Mouse (Mus musculus): ENCODE measurements around the gene Exoc2. TPM values are rescaled to one million over a fixed set of nuclear protein-coding genes. Genes with fewer than 3 reads are reported as not detected.

Gene Exoc2
- total and polyA plus RNA-seq, 2 experiments from 2014 or later: 13.3 to 15.8 TPM

- DNase-seq (ENCODE audit: low spot score) (no peak), ATAC-seq (ENCODE audit: insufficient read depth, low read depth) (no peak)
- no peaks in the 10 kb centered on the region for H3K4me1 ChIP-seq (ENCODE audit: control insufficient read depth, insufficient read depth)
- H3K9ac ChIP-seq (replicated peaks; ENCODE audit: low read depth, low read length): no peak overlapping the region
- no peak overlapping the region for H3K27ac ChIP-seq (ENCODE audit: low read depth)
- no peaks in the 10 kb centered on the region for H3K36me3 ChIP-seq (replicated peaks; ENCODE audit: control insufficient read depth, insufficient read depth, low read length)
- no peaks in the 10 kb centered on the region for H3K9me3 ChIP-seq (replicated peaks; ENCODE audit: control insufficient read depth, low read length)
- no peak overlapping the region for H3K4me3 ChIP-seq (ENCODE audit: low read depth, low read length)
- WGBS: 59% methylated on average over 4 of the region's 4 CpGs
- no peak overlapping the region for H3K4me2 ChIP-seq (ENCODE audit: low read depth, low read length)
- TF ChIP-seq CTCF (IDR thresholded peaks at IDR 0.05; ENCODE audit: low read depth): no peak
- TF ChIP-seq EP300 (IDR thresholded peaks at IDR 0.05; ENCODE audit: low read depth): no peak
- H3K27me3 ChIP-seq (ENCODE audit: control insufficient read depth, insufficient read depth, low read length): no peaks in the 10 kb centered on the region
These were observed 31.1 kb upstream of the Exoc2 start for GRCm38 (mm10) chr13:31004995-31005394.

GRCm38 (mm10) chr13:31004458-31004857 lies 30.6 kb upstream of the Exoc2 start:
- 52% methylated on average over 12 of the region's 12 CpGs for WGBS
- Histone ChIP-seq H3K36me3 (replicated peaks; ENCODE audit: control insufficient read depth, insufficient read depth, low read length) (no peaks in the 10 kb centered on the region), H3K4me2 (ENCODE audit: low read depth, low read length) (no peak overlapping the region), H3K27me3 (ENCODE audit: control insufficient read depth, insufficient read depth, low read length) (no peaks in the 10 kb centered on the region), H3K4me3 (ENCODE audit: low read depth, low read length) (no peak overlapping the region), H3K9ac (replicated peaks; ENCODE audit: low read depth, low read length) (no peak overlapping the region), H3K9me3 (replicated peaks; ENCODE audit: control insufficient read depth, low read length) (no peaks in the 10 kb centered on the region), H3K27ac (ENCODE audit: low read depth) (no peak overlapping the region), H3K4me1 (ENCODE audit: control insufficient read depth, insufficient read depth) (no peaks in the 10 kb centered on the region)
- ATAC-seq (ENCODE audit: insufficient read depth, low read depth): no peak
- TF ChIP-seq EP300 (IDR thresholded peaks at IDR 0.05; ENCODE audit: low read depth): no peak
- TF ChIP-seq CTCF (IDR thresholded peaks at IDR 0.05; ENCODE audit: low read depth): no peak
- no peak for DNase-seq (ENCODE audit: low spot score)

DNA sequence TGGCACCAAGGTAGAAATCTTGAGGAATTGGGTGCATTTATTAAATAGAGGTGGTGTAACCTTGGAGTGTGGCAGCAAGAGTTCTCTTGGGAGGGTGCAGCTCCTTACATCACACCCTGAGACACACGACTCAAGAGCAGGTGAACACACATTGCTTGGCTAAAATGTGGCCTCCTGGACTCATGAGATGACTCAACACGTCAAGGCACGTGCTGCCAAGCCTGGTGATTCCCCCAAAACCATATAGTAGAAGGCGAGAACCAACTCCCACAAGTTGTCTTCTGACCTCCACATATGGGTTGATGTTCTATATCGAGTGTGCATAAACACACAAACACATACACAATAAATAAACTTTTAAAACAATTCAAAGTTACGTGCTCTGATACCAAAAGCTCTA lies 25.9 kb upstream of the Exoc2 start:
- Histone ChIP-seq H3K9ac (replicated peaks; ENCODE audit: low read depth, low read length) (no peak overlapping the region), H3K27ac (ENCODE audit: low read depth) (no peak overlapping the region), H3K9me3 (replicated peaks; ENCODE audit: control insufficient read depth, low read length) (no peaks in the 10 kb centered on the region), H3K36me3 (replicated peaks; ENCODE audit: control insufficient read depth, insufficient read depth, low read length) (no peaks in the 10 kb centered on the region), H3K4me2 (ENCODE audit: low read depth, low read length) (no peak overlapping the region), H3K4me3 (ENCODE audit: low read depth, low read length) (no peak overlapping the region), H3K27me3 (ENCODE audit: control insufficient read depth, insufficient read depth, low read length) (no peaks in the 10 kb centered on the region), H3K4me1 (ENCODE audit: control insufficient read depth, insufficient read depth) (no peaks in the 10 kb centered on the region)
- WGBS: 75% methylated on average over 6 of the region's 6 CpGs
- ATAC-seq (ENCODE audit: insufficient read depth, low read depth) (no peak), DNase-seq (ENCODE audit: low spot score) (no peak)
- no peak for TF ChIP-seq EP300 (IDR thresholded peaks at IDR 0.05; ENCODE audit: low read depth)
- TF ChIP-seq CTCF (IDR thresholded peaks at IDR 0.05; ENCODE audit: low read depth): no peak

GRCm38 (mm10) chr13:30997526-30998253 lies 23.8 kb upstream of the Exoc2 start:
- Histone ChIP-seq H3K9ac (replicated peaks; ENCODE audit: low read depth, low read length) (no peak overlapping the region), H3K4me2 (ENCODE audit: low read depth, low read length) (no peak overlapping the region), H3K9me3 (replicated peaks; ENCODE audit: control insufficient read depth, low read length) (no peaks in the 10 kb centered on the region), H3K4me1 (ENCODE audit: control insufficient read depth, insufficient read depth) (no peaks in the 10 kb centered on the region), H3K4me3 (ENCODE audit: low read depth, low read length) (no peak overlapping the region), H3K36me3 (replicated peaks; ENCODE audit: control insufficient read depth, insufficient read depth, low read length) (no peaks in the 10 kb centered on the region), H3K27me3 (ENCODE audit: control insufficient read depth, insufficient read depth, low read length) (no peaks in the 10 kb centered on the region), H3K27ac (ENCODE audit: low read depth) (no peak overlapping the region)
- DNase-seq (ENCODE audit: low spot score) (no peak), ATAC-seq (ENCODE audit: insufficient read depth, low read depth) (no peak)
- no peak for TF ChIP-seq CTCF (IDR thresholded peaks at IDR 0.05; ENCODE audit: low read depth)
- TF ChIP-seq EP300 (IDR thresholded peaks at IDR 0.05; ENCODE audit: low read depth): no peak
- 82% methylated on average over 8 of the region's 8 CpGs for WGBS

GRCm38 (mm10) chr13:30994249-30994858 lies 20.5 kb upstream of the Exoc2 start:
- Histone ChIP-seq H3K27me3 (ENCODE audit: control insufficient read depth, insufficient read depth, low read length) (no peaks in the 10 kb centered on the region), H3K27ac (ENCODE audit: low read depth) (no peak overlapping the region), H3K9me3 (replicated peaks; ENCODE audit: control insufficient read depth, low read length) (no peaks in the 10 kb centered on the region), H3K4me3 (ENCODE audit: low read depth, low read length) (no peak overlapping the region), H3K4me2 (ENCODE audit: low read depth, low read length) (no peak overlapping the region), H3K4me1 (ENCODE audit: control insufficient read depth, insufficient read depth) (no peaks in the 10 kb centered on the region), H3K9ac (replicated peaks; ENCODE audit: low read depth, low read length) (no peak overlapping the region), H3K36me3 (replicated peaks; ENCODE audit: control insufficient read depth, insufficient read depth, low read length) (no peaks in the 10 kb centered on the region)
- DNase-seq (ENCODE audit: low spot score) (no peak), ATAC-seq (ENCODE audit: insufficient read depth, low read depth) (no peak)
- 69% methylated on average over 6 of the region's 6 CpGs for WGBS
- TF ChIP-seq EP300 (IDR thresholded peaks at IDR 0.05; ENCODE audit: low read depth) (no peak), CTCF (IDR thresholded peaks at IDR 0.05; ENCODE audit: low read depth) (no peak)
